Mouse (Mus musculus): Measurements from ENCODE around the gene Copg1.
"Not testable (repeated sequence)": the region's sequence is repeated elsewhere in the genome, so short reads cannot be mapped to it uniquely, and the experiment has no call there.

Copg1 gene

DNA sequence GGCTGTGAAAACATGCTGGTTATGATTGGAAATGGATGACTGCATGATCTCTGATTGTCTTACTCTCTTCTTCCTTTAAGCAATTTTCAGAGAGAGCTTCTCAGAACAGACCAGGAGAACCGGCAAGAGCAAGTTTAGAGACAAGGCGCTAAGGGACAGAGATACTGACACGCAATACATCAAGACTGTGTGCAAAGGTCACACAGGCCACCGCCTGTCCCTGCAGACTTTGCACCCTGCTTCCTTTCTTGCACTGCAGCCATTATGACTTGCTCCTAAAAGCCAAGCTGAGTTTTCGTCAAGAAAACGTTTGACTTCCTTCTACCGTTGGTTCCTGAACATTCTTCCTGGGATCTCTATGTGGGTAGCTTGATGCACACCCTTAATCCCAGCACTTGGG lies 12.1 kb upstream of the Copg1 start:
- no peak for DNase-seq (ENCODE audit: low spot score)

DNA sequence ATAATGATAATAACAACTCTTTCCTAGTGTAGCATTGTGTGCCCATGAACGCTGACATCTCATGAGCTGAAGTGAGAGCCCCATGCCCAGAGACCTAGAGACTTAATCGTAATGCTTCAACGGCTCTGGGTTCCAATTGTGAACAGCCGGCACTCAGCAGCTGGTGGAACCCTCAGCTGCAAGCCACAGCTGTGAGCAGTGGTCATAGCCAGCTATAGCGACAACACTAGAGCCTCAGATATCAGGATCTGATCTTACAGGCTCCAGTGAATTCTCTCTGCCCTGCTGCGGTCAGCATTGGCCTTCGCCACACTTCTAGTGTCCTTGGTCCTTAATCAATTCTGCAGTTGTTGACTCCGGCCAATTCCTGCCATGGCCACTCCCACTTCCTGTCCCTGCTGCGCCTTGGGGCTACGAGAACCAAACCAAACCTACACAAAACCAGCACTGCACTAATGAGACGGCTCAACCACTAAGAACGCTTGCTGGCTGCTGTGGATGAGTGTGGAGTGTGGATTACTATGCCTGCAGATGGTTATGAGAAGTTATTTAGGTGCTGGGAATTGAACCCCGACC lies 11.5 kb upstream of the Copg1 start:
- no peak for DNase-seq (ENCODE audit: low spot score)

DNA sequence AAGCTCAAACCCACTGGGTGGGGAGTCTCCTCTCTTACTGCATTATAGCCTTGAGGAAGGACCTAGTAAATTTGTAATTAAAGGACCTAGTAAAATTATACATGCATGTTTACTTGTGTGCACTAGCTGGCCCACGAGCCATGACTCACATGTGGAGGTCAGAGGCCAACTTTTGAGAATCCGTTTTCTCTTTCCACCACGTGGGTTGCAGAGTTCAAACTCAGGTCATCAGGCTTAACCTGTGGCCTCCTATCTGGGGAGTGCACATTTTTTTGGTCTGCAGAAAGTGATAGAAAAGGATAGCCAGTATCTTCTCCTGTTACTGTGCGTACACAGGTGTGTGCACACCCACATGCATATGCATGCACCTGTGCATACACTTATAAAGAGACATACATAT lies 8.6 kb upstream of the Copg1 start:
- no peak for DNase-seq (ENCODE audit: low spot score)

DNA sequence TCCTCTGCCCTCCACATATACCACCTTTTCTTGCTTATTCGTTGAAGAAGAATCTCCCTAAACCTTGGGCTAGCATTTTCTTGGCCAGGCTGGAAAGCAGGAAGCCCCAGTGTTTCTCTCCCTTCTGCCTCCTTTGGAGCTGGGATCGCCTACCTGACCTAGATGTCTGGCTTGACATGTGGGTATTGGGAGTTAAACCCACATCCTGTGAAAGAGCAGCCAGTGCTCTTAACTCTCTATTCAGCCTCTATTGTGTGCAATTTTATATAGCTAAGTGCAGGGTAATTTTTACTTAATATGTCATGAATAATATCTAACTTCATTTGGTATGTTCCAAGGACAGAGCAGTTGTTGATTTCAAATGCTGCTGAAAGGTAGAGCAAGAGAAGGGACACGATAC lies 8.0 kb upstream of the Copg1 start:
- no peak for DNase-seq (ENCODE audit: low spot score)

DNA sequence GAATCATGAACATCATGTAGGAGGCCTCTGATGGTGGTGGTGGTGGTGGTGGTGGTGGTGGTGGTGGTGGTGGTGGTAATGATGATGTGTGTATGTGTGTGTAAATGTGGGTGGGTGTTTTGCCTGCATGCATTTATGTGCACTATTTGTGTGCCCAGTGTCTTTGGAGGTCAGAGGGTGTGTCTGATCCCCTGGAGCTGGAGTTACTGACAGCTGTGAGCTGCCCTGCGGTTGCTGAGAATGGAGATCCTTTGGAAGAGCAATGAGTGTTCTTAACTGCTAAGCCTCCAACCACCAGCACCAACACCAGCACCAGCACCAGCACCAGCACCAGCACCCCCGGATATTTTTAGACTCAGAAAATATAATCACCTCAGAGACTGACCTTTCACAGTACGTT lies 5.4 kb upstream of the Copg1 start:
- no peak for DNase-seq (ENCODE audit: low spot score)

DNA sequence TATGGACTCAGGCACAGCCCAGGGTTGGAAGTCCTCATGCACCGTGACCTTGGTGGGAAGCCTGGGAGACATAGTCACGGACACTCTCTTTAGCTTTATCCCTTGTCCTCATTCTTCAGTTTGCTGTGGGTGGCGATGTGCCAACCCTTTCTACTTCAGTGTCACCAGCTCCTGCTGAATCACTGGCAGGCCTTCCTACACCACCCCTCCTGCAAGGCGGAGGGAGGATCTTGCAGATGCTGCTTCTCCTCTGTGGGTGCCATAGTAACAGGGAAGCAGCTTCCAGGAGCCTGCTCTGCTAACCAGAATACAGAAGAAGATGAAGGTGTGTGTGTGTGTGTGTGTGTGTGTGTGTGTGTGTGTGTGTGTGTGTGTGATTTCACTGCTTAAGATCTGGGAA lies 4.8 kb upstream of the Copg1 start:
- peak; percentile 27 for DNase-seq (ENCODE audit: low spot score)

DNA sequence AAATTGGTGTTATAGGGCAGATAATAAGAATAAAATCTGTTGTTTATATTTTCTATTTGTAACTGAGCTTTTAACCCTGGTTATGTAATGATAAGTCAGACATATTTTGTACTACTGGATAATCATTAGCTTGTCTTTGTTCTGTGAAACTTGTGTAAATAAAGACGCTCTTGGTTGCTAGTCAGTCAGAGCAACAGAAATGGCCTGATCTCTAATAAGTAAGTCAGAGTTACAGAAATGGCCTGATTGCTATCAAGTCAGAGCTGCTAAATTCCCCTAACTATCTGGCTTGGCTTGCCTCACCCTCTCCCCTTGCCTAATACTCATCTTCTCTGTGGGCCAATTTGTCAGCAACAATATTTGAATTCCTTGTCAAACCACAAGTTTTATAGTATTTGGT lies 893 bp upstream of the Copg1 start:
- DNase-seq (ENCODE audit: low spot score), result no peak

DNA sequence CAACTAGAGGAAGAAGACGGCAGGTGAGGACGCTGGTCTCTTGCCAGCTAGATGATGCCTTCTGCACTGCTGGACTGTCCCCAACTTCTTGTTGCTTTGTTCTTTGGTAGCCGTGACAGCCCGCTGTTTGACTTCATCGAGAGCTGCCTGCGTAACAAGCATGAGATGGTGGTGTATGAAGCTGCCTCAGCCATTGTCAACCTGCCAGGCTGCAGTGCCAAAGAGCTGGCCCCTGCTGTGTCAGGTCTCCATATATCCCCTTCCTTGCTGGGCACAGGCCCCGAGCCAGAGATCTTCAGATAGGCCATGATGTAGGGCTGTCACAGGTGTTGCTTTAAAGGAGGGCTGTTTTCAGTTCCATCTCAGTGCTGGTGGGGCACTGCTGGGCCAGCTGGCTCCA lies 6.3 kb downstream of the Copg1 start:
- DNase-seq (ENCODE audit: low spot score), result no peak

DNA sequence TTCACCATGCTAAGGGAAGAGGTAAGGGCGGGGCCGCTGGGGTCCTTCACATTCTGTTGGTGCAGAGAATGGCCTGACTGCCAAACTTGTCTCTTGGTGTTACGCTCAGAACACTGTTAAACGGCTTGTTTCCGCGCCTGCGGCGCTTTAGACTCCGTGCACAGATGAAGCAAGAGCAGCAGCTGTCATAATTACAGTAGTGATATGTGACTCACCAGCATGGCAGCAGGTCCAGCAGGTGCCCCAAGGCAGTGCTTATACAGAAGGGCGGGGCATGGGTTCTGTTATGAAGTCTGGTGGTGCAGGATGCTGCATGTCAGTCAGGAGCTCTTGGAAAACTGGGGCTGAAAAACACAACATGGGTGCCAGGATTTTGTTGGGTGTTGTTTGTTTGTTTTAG lies 10.4 kb downstream of the Copg1 start:
- DNase-seq (ENCODE audit: low spot score), result peak; percentile 49

DNA sequence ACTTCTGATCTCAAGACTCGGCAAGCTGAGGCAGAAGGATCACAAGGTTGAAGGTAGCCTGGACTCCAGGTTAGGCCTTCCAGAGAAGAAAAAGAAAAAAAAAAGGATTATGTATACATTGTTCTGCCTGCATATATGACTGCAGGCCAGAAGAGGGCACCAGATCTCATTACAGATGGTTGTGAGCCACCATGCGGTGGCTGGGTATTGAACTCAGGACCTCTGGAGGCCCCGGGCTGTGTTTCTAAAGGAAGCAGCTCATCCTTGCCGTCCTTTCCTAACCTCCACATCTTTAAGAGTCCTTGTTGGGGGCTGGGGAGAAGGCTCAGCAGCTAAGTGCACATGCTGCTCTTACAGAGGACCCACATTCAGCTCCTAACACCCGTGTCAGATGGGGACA lies 19.0 kb downstream of the Copg1 start:
- no peak for DNase-seq (ENCODE audit: low spot score)

DNA sequence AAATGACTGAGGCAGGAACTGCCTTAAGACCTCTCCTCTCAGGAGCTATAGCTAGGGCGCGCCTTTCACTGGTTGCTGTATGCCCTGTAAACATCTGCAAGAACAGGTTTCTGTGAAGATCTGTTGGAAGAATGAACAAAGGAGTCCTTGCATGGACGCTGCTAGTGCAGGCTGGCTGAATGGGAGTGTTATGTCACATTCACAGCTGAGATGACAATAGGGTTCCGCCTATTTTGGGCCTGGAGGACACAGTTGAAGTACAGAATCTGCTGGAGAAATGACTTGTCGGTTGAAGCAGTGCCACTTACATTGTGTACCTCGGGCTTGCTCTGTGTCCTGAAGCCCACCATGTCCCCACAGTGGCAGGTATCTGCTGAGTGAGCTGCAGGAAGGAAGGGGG lies 21.6 kb downstream of the Copg1 start:
- DNase-seq (ENCODE audit: low spot score), result no peak

DNA sequence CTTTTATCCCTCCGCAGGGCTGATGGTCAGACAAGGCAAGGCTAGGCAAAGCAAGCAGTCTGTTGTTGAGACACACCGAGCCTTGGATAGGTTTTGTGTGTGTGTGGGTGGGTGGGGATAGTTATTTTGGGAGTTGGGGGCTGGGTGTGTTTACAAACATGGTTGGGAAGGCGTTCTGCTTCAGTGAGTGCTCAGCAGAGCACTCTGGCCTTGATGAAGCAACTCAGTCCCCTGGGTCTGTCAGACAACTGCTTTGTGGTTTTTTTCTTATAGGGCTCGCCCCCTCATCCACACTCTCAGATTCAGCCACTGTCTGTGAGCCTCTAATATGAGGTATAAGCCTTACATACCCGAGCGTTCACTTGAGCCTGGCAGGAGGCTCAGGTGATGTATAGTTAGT lies 23.9 kb downstream of the Copg1 start:
- no peak for DNase-seq (ENCODE audit: low spot score)

DNA sequence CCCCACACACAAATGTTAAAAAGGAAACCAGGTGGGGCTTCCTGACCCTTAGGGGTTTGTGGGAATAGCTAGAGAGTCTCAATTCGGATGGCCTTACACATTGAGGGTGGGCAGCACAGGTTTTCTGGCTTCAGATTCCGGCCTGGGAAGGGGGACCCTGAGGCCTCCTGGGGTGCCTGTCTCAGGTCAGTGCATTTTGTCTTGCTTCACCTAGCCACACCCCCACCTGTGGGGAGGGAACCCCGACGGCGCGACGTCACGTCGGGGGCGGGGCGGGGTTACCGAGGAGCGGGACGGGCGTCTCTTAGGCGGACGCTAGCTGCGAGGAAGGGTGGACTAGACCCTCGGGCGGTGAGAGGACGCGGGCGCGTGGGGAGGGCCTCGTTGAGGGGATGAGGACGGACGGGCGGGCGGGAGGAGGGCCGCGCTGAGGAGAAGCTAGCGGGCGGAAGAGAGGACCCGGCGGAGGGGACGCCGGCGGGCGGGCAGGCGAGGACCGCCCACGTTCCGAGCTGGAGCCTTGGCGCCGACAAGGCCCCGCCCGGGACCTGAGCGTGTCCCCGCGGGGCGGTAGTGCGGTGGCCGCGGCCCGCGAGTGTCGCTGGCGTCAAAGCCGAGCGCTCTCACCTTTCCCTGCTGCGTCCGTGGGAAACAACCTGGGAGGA lies 26.2 kb downstream of the Copg1 start, which contains the start of gene Hmces:
Gene Hmces, plus strand, starts transcription at position 275 of the 665 bp plus-strand sequence.
- no peak for DNase-seq (ENCODE audit: low spot score)

DNA sequence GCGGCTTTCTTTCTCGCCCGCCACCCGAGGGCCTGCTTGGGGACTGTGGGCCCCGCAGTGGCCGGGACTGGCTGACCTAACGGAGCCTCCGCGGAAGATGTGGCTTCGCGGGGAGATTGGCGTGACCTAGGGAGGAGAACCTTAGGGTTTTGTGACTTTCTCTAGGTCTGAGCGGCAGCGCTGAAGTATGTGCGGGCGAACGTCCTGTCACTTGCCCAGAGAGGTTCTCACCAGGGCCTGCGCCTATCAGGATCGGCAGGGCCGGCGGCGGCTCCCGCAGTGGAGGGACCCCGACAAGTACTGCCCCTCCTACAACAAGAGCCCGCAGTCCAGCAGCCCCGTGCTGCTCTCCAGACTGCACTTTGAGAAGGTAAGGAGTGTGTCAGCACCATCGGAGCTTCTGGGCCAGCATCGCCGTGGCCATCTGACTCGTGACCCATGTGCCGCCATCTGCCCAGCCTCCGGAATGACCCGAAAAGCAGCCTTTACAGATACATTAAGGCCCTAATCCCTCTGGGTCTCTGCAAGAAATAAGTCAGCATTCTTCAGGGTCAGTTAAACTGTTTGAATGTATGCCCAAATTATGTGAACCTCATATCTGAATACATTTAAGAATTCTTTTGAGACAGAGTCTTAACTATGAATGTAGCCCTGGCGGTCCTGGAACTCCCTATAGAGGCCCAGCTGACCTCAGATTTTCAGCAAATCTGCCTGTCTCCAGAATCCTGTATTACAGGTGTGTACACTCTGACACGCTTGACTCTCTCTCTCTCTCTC lies 26.9 kb downstream of the Copg1 start:
- no peak for DNase-seq (ENCODE audit: low spot score)

DNA sequence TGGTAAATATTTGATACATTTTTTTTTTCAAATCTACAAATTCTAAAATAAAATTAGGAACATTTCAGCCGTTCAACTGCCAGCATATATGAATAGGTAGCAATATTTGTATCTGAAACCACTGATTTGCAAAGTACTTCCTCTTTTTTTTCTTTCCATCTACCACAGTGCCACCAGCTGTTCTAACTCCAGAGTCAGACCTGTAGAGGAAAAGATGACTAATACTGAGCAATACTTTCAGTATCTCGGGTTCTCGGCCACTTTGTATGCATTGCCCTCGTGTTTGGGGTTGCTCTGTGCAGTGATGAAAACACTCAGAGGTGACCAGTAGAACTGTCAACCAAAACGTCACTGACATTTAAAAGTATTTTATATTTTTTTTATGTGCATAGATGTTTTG lies 28.3 kb downstream of the Copg1 start:
- no peak for DNase-seq (ENCODE audit: low spot score)

DNA sequence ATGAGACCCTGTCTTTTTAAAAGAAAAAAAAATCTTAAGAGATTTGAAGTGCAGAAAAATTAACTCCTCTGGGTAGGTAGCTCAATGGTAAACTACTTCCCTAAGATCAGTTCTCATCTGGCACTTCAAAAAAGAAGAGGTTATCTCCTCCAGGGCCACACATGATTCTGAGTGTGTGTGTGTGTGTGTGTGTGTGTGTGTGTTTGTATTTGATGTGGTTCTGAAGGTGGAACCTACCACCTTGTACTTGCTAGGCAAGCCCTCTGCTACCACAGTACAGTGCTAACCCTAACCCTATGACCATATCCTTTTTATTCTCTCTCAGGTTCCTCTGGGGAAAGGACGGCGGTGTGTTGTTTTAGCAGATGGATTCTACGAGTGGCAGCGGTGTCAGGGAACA lies 33.6 kb downstream of the Copg1 start:
- no peak for DNase-seq (ENCODE audit: low spot score)

DNA sequence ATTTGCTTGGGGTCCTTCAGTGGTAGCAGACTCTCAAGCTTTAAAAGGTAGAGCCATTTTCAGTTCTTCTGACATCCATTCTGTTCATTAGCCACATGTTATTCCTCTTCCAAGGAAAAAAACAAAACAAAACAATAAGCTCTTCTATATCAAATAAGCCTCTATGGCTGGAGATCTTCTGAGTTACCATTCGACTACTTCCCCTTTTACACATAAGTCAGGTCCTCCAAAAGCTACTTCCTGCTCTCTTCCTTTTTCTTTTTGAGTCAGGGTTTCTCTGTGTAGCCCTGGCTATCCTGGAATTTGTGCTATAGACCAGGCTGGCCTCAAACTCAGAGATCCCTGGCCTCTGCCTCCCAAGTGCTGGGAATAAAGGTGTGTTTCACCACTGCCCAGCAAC lies 36.0 kb downstream of the Copg1 start:
- no peak for DNase-seq (ENCODE audit: low spot score)

DNA sequence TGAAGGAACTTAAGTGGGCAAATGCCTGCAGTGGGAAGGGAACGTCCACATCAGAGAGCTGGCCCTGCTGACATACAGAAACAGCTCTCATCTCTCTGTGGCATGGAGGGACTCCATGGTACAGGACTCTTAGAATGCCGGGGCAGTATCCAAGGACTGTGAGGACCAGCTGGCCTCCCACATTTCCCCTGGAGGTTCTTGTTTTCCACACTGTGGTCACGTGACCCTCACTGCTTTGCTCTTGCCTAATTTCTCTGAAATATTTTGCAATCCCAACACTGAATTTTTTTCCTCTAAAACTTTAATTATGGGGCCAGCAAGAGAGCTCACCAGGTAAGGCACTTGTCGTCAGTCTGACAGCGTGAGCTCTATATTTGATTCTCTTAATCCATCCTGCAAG lies 47.4 kb downstream of the Copg1 start:
- no peak for DNase-seq (ENCODE audit: low spot score)

DNA sequence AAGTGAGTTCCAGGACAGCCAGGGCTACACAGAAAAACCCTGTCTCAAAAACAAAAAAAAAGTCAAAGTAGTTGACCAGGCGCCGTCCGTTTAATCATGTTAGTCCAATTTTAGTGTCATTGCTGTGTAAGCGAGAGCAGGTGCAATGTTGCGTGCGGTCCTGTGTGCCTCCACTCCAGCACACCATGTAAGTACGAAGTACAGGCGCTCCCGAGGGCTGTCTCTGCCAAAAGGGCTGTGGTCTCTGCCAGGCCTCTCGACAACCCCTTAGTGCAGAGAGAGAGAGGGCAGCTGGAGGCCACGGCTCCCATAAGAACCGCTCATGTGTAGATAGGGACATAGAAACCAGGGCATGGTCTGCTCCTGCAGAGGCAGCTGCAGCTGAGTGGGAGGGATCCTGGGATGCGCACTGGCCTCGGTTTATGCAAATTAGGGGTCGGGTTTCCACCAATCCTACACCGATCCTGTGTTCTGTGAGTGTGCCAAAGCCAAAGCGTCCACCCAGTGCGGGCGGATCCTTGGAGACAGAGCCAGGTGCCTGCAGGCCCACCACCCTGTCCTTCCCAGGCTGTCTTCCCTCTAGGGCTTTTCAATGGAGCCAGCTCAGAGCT lies 49.7 kb downstream of the Copg1 start:
- DNase-seq (ENCODE audit: low spot score), result no peak

DNA sequence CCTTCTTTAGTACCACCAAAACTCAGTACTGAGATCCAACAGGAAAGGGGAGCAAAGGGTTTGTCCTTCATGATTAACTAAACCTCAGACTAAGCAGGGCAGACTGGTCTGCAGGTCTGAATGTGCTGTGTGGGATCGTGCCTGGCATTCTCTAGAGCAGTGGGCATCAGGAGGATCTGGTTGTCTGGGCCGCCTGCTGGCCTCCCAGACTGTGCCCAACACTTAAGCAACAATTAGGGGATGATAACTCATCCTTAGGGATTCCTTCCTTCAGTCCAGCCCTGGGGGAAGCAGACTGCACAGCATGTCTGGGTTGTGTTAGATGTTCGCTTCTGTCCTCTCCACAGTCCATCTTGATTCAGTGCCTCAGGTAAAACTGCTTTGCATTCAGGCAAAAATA lies 51.3 kb downstream of the Copg1 start:
- DNase-seq (ENCODE audit: low spot score), result no peak

DNA sequence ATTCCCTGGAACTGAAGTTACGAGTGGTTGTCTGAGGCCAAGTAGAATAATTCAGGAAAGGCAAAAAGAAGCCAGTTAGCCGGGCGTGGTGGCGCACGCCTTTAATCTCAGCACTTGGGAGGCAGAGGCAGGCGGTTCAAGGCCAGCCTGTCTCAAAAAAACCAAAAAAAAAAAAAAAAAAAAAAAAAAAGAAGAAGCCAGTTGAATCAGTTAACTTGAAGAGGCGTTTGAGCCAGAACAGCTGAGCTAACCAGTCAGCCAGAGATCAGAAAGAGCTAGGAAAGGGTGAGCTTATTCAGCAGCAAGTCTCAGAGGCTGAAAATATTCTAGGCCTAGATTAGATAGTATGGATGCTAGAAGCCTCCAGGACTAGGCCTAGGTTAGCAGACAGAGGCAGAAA lies 54.6 kb downstream of the Copg1 start:
- DNase-seq (ENCODE audit: low spot score), result no peak

DNA sequence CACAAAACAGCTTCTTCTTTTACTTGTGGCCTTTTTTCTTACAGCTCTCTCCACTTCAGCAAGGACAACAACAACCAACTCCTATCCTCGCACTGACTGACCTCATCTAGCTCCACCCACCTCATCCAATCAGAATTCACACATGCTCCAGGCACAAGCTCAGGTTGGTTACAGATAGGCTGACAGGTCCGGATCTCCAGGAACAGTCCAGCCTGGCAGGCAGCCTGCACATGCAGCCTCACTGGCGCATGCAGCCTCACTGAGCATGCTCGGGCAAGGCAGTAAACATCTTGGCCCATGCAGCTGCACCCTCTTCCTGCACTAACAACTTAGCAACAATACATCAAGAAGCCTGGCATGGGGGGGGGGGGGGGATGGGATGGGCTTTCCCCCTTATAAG lies 74.8 kb downstream of the Copg1 start:
- DNase-seq (ENCODE audit: low spot score), result not testable (repeated sequence)
